Mouse (Mus musculus): Measurements from ENCODE around the gene Ano1. TPM values are rescaled to one million over a fixed set of nuclear protein-coding genes. Genes with fewer than 3 reads are reported as not detected.

Ano1 gene
- polyA plus RNA-seq, 1 experiment from 2014 or later: 7.2 TPM

DNA sequence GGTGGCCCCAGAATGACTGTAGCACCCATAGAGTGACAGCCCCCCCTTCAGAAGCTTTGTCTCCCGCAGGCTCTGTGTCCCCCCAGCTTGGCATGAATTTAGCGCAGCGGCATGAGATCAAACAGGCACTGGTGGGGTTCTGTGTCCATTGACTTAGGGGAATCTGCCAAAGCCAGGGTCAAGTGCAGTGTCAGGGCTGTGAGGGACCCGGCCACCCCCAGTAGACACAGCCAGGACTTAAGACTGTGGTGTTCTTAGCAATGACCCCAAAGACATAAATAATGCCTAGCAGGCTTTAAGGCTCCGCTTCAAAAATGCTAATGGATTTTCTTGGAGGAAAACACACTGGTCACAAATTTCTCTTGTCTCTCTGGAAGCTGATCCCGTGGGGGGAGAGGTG, 88.2 kb downstream of the Ano1 start:
- Histone ChIP-seq H3K9ac (no peak overlapping the region), H3K4me3 (no peak overlapping the region), H3K27ac (replicated peaks) (no peak overlapping the region), H3K4me2 (no peak overlapping the region), H3K27me3 (no peaks in the 10 kb centered on the region), H3K36me3 (no peaks in the 10 kb centered on the region), H3K4me1 (replicated peaks) (no peaks in the 10 kb centered on the region; the same call in 1 of the 2 replicates), H3K9me3 (no peaks in the 10 kb centered on the region)
- no peak for ATAC-seq (ENCODE audit: low FRiP score, low read depth)
- 51% methylated on average over 6 of the region's 6 CpGs for WGBS

DNA sequence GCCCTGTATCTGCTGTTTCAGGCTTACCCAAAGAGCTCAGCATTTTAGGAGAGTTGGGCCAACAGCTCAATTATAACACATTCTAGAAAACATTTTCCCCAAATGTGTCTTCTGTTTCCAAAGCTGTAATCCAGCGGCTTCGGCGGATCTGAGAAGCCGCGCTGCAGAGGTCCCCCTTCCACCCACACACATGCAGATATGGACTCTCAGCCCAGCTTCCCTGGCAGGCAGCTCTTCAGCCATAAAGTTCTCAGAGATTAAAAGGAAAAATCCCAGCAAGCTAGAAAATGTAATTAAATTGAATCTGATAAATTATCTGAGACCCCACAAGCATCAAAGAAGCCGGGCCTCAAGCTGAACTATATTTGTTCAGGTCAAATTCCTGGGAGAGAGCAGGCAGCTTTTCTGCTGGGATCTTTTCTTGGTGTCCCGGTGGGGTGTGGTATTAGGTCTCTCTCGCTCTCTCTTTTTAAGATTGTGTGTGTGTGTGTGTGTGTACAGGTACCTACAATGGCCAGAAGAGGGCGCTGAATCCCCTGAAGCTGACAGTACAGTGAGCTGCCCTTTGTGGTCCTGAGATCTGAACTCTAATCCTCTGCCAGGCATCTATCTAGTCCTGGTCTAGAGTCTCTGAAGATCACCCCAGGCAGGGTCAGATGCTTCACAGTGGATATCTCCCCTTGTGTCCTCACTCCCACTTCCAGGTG, 95.4 kb downstream of the Ano1 start:
- H3K27ac ChIP-seq (replicated peaks): no peak overlapping the region
- ATAC-seq (ENCODE audit: low FRiP score, low read depth): no peak
- H3K4me3 ChIP-seq: no peak overlapping the region

DNA sequence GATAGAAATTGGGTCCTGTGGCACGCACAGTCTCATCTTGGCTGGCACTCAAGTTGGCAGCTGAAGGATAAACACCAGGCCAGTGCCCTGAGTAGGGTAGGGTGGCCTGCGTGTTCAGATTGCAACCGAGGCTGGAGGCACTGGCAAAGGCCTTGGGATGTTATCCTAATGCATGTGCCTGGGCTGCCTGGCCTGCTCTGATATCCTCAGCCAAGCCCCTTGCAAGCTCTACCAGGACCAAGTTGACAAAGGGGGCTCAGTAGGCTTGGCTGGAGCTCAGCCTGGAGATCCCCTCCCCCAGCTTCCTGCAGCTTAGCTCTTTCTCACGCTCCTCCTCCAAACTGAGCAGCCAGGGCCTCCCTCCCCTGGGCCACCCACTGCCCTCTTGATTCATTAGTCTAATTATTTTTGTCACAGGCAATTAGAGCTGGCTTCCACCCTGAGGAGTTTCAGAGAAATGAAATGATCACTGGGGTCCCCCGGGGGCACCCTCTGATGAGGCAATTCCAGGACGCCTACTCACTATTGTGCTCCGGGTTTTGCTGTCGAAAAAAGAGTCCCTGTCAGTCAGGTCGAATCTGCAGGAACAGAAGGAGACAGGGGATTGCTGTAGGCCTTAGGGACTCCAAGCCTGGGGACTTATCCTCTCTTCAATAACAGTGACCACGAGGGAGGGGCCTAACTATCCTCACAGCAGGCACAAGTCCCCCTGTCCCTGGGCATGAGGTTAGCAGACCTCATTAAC, 97.9 kb downstream of the Ano1 start:
- WGBS: 8% methylated on average over 10 of the region's 10 CpGs
- Histone ChIP-seq H3K9me3 (no peaks in the 10 kb centered on the region), H3K4me1 (replicated peaks) (peaks cover 22% of the 10 kb centered on the region), H3K4me3 (no peak overlapping the region), H3K9ac (no peak overlapping the region), H3K27ac (replicated peaks) (peak overlapping the region; percentile 73), H3K36me3 (no peaks in the 10 kb centered on the region), H3K27me3 (no peaks in the 10 kb centered on the region; the same call in 1 of the 2 replicates), H3K4me2 (no peak overlapping the region)
- peak; percentile 95 for ATAC-seq (ENCODE audit: low FRiP score, low read depth)

More for the DNA sequence above, 95.4 kb downstream of the Ano1 start:
- 76% methylated on average over 9 of the region's 9 CpGs for WGBS
- no peaks in the 10 kb centered on the region for H3K27me3 ChIP-seq
- no peaks in the 10 kb centered on the region for H3K9me3 ChIP-seq
- H3K9ac ChIP-seq: no peak overlapping the region
- H3K4me1 ChIP-seq (replicated peaks): peaks cover 22% of the 10 kb centered on the region
- no peaks in the 10 kb centered on the region for H3K36me3 ChIP-seq
- no peak overlapping the region for H3K4me2 ChIP-seq

DNA sequence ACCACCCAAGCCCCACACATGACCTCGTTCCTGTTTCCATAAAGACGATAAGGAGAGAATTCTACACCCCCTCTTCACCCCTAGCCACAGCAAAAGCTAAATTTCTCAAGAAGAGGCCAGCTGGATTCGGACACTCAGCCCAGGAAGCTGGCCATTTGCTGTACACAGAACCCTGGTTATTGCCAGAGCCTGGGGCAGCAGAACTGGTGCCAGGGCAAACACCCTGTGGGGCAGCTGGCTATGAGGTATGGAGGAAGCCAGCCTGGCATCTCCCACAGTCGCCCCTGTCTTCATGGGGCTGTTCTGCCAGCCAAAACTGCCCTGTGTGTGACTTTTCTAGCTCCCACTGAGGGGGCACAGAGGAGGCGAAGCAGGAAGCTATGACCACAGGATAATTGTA, 104.2 kb downstream of the Ano1 start:
- Histone ChIP-seq H3K4me2 (no peak overlapping the region), H3K4me3 (no peak overlapping the region), H3K36me3 (no peaks in the 10 kb centered on the region), H3K27me3 (no peaks in the 10 kb centered on the region; the same call in 1 of the 2 replicates), H3K27ac (replicated peaks) (no peak overlapping the region), H3K9ac (no peak overlapping the region), H3K9me3 (no peaks in the 10 kb centered on the region), H3K4me1 (replicated peaks) (no peaks in the 10 kb centered on the region)
- WGBS: 81% methylated on average over 5 of the region's 5 CpGs
- ATAC-seq (ENCODE audit: low FRiP score, low read depth): no peak

DNA sequence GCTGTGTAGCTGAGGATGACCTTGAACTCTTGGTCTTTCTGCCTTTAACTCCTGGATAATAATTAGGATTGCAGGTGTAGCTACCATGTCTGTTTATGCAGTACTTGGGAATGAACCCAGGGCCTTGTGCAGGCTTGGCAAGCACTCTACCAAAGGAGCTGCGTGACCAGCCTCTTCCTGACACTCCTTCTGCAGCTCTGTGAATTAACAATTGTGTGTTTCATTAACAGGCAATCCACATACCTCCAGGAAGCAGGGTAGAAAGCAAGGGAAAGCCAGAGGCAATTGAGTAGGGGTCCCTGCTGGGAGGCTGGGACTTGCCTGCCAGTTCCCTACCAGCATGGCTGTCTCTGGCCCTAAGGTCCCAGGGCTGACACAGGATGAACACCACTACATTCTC, 111.0 kb downstream of the Ano1 start:
- Histone ChIP-seq H3K9ac (no peak overlapping the region), H3K36me3 (no peaks in the 10 kb centered on the region), H3K4me2 (no peak overlapping the region), H3K27me3 (no peaks in the 10 kb centered on the region), H3K27ac (replicated peaks) (peak overlapping the region; percentile 60), H3K4me3 (no peak overlapping the region), H3K4me1 (replicated peaks) (peaks cover 9% of the 10 kb centered on the region; the same call in 1 of the 2 replicates), H3K9me3 (no peaks in the 10 kb centered on the region)
- 42% methylated on average over 1 of the region's 1 CpGs for WGBS
- ATAC-seq (ENCODE audit: low FRiP score, low read depth): no peak

DNA sequence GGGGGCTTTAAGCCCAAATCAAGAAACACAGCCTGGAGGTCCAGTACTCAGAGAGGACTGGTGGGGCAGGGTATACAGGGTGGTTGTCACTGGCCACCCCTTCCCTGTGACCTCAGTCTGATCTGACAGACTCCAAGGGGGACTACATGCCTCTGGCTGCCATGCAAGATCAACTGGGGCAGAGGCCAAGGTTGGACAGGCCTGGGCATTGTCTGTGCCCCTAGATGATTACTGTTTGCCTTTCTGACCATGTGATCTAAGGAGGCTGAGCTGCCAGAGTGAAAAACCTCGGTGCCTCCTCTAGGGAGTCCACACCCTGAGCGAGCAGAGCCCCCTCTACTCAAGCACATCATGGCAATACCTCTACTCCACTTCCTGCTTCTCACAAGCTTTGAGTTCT, 115.8 kb downstream of the Ano1 start:
- Histone ChIP-seq H3K36me3 (no peaks in the 10 kb centered on the region), H3K27ac (replicated peaks) (no peak overlapping the region), H3K9me3 (no peaks in the 10 kb centered on the region), H3K27me3 (no peaks in the 10 kb centered on the region), H3K4me2 (no peak overlapping the region), H3K9ac (no peak overlapping the region), H3K4me3 (no peak overlapping the region), H3K4me1 (replicated peaks) (peaks cover 6% of the 10 kb centered on the region; the same call in 1 of the 2 replicates)
- 39% methylated on average over 2 of the region's 2 CpGs for WGBS
- 0 out of 2 replicates have a peak, but pooled peaks have one; percentile 27 for ATAC-seq (ENCODE audit: low FRiP score, low read depth)

DNA sequence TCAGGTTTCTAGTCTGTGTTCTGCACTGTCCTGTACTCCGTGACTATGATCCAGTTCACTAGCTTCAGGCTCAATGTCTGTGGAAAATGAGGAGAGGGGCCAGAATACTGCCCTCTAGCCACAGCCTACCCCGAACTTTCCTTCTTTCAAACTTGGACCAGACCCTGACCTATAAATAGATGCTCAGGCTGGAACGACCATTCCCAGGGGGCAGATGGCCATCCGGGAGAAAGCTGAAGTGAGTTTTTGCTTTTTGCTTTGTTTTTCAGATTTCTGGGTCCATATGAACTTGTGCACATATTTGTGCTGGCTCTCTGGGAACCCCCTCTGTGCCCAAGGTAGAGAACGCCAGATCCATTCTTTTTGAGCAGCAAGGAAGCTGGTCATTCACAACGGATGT, 116.9 kb downstream of the Ano1 start:
- Histone ChIP-seq H3K4me1 (replicated peaks) (0 out of 2 replicates have a peak, but pooled peaks cover 4% of the 10 kb centered on the region), H3K4me3 (no peak overlapping the region), H3K27ac (replicated peaks) (no peak overlapping the region), H3K27me3 (no peaks in the 10 kb centered on the region), H3K9ac (no peak overlapping the region), H3K36me3 (no peaks in the 10 kb centered on the region), H3K9me3 (no peaks in the 10 kb centered on the region), H3K4me2 (no peak overlapping the region)
- 85% methylated on average over 6 of the region's 6 CpGs for WGBS
- no peak for ATAC-seq (ENCODE audit: low FRiP score, low read depth)

DNA sequence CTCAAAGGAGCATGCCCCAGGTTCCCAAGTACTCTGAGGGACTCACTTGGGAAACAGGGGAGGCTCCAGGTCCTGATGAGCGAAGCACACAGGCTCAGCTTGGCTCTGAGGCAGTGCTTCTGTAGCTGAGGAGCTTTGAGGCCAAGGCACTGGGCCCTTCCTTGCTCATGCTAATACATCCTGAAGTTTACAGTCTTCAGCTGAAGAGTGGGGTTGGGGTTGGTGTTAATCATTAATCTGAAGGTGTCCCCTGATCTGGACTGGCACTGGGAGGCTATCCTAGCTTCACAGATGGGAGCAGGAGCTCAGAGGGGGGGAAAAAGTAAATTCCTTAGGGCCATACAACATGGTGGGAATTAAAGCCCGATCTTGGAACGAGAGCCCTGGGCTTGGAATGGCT, 117.3 kb downstream of the Ano1 start:
- Histone ChIP-seq H3K4me1 (replicated peaks) (0 out of 2 replicates have a peak, but pooled peaks cover 4% of the 10 kb centered on the region), H3K4me3 (no peak overlapping the region), H3K27ac (replicated peaks) (no peak overlapping the region), H3K9ac (no peak overlapping the region), H3K36me3 (no peaks in the 10 kb centered on the region), H3K4me2 (no peak overlapping the region), H3K27me3 (no peaks in the 10 kb centered on the region), H3K9me3 (no peaks in the 10 kb centered on the region)
- WGBS: 75% methylated on average over 3 of the region's 3 CpGs
- ATAC-seq (ENCODE audit: low FRiP score, low read depth): no peak

DNA sequence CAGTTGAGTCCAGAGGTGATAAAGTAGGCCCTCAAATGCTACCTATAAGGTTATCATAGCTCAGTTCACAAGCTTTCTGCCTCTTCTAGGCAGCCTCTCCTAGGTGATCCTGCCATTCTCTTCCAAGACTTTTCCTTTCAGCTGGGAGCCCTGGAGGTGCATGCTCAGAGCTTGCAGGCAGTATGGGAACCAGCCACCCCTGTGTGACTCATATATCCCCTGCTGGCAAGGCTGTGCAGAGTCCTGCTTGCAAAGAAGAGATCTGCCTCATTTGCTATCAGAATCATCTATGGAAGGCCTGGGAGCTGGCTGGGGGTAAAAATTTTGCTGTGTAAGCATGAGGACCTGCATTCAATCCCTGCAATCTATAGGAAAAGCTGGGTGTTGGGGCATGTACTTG, 119.5 kb downstream of the Ano1 start:
- Histone ChIP-seq H3K27me3 (no peaks in the 10 kb centered on the region), H3K4me2 (no peak overlapping the region), H3K27ac (replicated peaks) (no peak overlapping the region), H3K4me3 (no peak overlapping the region), H3K4me1 (replicated peaks) (peaks cover 22% of the 10 kb centered on the region), H3K36me3 (no peaks in the 10 kb centered on the region), H3K9ac (no peak overlapping the region), H3K9me3 (no peaks in the 10 kb centered on the region)
- ATAC-seq (ENCODE audit: low FRiP score, low read depth): no peak

DNA sequence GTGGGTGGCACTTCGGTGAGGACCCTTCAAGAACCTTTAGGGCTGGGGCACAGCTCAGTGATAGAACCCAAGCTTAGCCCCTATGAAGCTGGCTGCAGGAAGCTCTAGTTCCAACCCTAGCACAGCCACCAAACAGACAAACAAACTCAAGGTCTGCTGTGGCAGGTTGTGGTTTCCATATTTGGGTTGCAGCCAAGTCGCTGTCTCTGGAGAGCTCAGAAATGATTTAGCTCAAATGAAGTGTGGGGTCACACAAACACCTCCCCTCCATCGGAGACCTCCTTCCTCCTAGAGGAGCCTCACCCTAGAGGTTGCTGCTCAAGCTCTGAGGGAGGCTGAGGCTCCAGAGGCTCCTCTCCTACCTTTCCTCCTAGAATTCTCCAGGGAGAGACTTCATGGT, 121.2 kb downstream of the Ano1 start:
- Histone ChIP-seq H3K9me3 (no peaks in the 10 kb centered on the region), H3K4me1 (replicated peaks) (peaks cover 24% of the 10 kb centered on the region), H3K27me3 (no peaks in the 10 kb centered on the region), H3K27ac (replicated peaks) (no peak overlapping the region), H3K4me2 (no peak overlapping the region), H3K36me3 (no peaks in the 10 kb centered on the region), H3K4me3 (no peak overlapping the region), H3K9ac (no peak overlapping the region)
- WGBS: 80% methylated on average over 3 of the region's 3 CpGs
- no peak for ATAC-seq (ENCODE audit: low FRiP score, low read depth)

DNA sequence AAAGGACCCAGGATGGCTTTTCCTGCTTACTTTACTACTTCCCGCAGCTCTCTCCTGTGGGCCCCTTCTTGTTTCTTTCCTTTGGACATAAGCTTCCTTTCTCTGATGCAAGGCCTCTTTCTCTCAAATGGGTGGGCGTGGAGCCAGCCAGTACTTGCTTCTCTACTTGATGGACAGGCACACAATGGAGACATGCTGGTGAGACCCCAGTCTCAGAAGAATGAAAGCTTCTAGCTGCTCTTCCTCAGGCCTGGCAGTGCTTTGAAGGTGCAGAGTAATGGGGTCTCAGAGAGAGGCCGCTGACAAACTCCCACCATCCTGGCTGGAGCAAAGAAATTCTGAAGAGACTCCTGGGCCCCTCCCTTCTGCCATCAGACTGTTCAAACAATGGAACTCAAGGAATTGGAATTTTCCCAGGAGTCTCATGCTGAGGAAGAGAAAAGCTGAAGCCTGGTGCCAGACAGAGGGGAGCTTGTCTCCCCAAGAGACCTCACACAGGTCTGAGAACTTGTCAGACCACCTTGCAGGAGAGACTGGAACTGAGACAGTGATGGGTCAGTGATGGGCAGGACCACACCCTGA, 123.3 kb downstream of the Ano1 start:
- Histone ChIP-seq H3K27ac (replicated peaks) (peak overlapping the region; percentile 75), H3K4me1 (replicated peaks) (peaks cover 24% of the 10 kb centered on the region), H3K36me3 (no peaks in the 10 kb centered on the region), H3K4me3 (no peak overlapping the region), H3K27me3 (no peaks in the 10 kb centered on the region), H3K4me2 (no peak overlapping the region), H3K9ac (no peak overlapping the region), H3K9me3 (no peaks in the 10 kb centered on the region)
- peak; percentile 90 for ATAC-seq (ENCODE audit: low FRiP score, low read depth)
- WGBS: 9% methylated on average over 3 of the region's 3 CpGs

DNA sequence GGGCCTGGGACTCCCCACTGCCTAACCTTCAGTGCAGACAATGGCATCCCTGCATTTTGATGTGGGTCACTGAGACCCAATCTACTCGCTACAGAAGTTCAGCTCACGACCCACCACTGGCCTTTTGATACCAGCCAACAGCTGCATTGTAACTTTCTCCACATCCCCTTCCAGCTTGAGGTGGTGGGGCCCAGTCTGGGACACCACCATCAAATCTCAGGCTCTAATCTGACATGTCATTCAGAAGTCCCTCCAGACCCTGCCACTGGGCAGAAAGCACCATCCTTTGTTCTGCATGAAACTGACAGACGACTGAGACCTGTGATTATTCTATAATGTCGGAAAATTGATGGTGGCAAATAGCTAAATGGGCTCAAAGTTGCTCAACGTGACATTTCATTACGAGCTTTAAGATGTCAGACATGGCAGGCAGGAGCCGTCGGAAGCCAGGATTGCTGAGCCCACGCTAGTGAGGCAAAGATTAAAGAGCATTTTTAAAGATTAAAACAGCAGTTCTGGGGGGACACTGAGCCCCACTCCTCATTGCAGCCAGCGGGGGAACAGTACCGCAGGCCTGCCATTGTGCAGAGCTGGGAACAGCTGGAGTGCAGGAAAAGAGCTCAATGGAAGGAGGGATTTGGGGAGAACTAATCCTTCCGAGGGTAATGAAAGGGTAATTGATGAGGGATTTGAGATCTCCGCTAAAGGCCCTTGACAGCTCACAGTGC, 124.0 kb downstream of the Ano1 start:
- Histone ChIP-seq H3K27ac (replicated peaks) (peak overlapping the region; percentile 75), H3K4me3 (no peak overlapping the region), H3K27me3 (no peaks in the 10 kb centered on the region), H3K4me2 (no peak overlapping the region), H3K9me3 (no peaks in the 10 kb centered on the region), H3K4me1 (replicated peaks) (peaks cover 24% of the 10 kb centered on the region), H3K36me3 (no peaks in the 10 kb centered on the region), H3K9ac (no peak overlapping the region)
- ATAC-seq (ENCODE audit: low FRiP score, low read depth): no peak; the same call in 1 of the 2 replicates
- WGBS: 12% methylated on average over 13 of the region's 13 CpGs
